12 mouse cellular contexts compared by ENCODE assay signal in genomic region chr13:18718461-18718860, GRCm38 (mm10). TPM values are rescaled to one million over a fixed set of nuclear protein-coding genes. Genes with fewer than 3 reads are reported as not detected.
DNase-seq lines count a peak whose midpoint lies in the region; ATAC-seq lines count a peak whose summit lies in the region.
"Had no signal": no experiment of that assay in that cellular context is flagged by ENCODE, and none has a peak within 500 bp of the region (broad histone marks: within the 10 kb centered on the region; RNA-seq: fewer than 3 reads in every experiment).

No protein-coding gene starts in this region.

- no peak for ATAC-seq in embryonic facial prominence, embryonic 13.5 days (ENCODE audit: insufficient number of reproducible peaks, insufficient read depth, low FRiP score, low TSS enrichment, low read depth)
- no peak for ATAC-seq in cerebellum, adult (ENCODE audit: insufficient number of reproducible peaks, low FRiP score, low TSS enrichment)
- ATAC-seq: Patski had no signal

- H3K4me1 ChIP-seq in embryonic facial prominence, embryonic 13.5 days = peaks cover 9% of the 10 kb centered on the region; the same call in 1 of the 2 replicates
- peaks cover 4% of the 10 kb centered on the region for H3K4me1 ChIP-seq in embryonic facial prominence, embryonic 10.5 days
- H3K4me1 ChIP-seq: lung, embryonic 15.5 days had no signal

- DNase-seq in embryonic facial prominence, embryonic 10.5 days (ENCODE audit: low spot score) = no peak
- peak; percentile 9 for DNase-seq in kidney, adult 18-20 months
- DNase-seq in kidney, postnatal 10 days = no peak
- peak; percentile 3 for DNase-seq in lung, postnatal 25 days (ENCODE audit: low spot score)
- DNase-seq in lung, postnatal 14 days = no peak
- peak; percentile 4 to 54 for DNase-seq in kidney, postnatal 25 days
- DNase-seq: cerebellum, adult 11-12 months; gastrocnemius, postnatal 36 days had no signal

- WGBS in embryonic facial prominence, embryonic 13.5 days = 72% methylated on average over 5 of the region's 5 CpGs
- WGBS in embryonic facial prominence, embryonic 10.5 days = 75% methylated on average over 5 of the region's 5 CpGs

- no peaks in the 10 kb centered on the region for H3K27me3 ChIP-seq in embryonic facial prominence, embryonic 13.5 days
- no peaks in the 10 kb centered on the region for H3K27me3 ChIP-seq in embryonic facial prominence, embryonic 10.5 days (replicated peaks; ENCODE audit: low read depth, poor library complexity, severe bottlenecking)
- H3K27me3 ChIP-seq: lung, embryonic 15.5 days had no signal

- 0 out of 2 replicates have a peak, but pooled peaks cover 4% of the 10 kb centered on the region for H3K36me3 ChIP-seq in embryonic facial prominence, embryonic 13.5 days
- 0 out of 2 replicates have a peak, but pooled peaks cover 7% of the 10 kb centered on the region for H3K36me3 ChIP-seq in embryonic facial prominence, embryonic 10.5 days (replicated peaks)
- H3K36me3 ChIP-seq: lung, embryonic 15.5 days had no signal

- H3K9ac ChIP-seq in embryonic facial prominence, embryonic 13.5 days = no peak overlapping the region

- H3K27ac ChIP-seq in embryonic facial prominence, embryonic 13.5 days = no peak overlapping the region
- no peak overlapping the region for H3K27ac ChIP-seq in embryonic facial prominence, embryonic 10.5 days (replicated peaks)
- H3K27ac ChIP-seq: lung, embryonic 15.5 days had no signal

- H3K4me2 ChIP-seq in embryonic facial prominence, embryonic 13.5 days = 0 out of 2 replicates have a peak overlapping the region, but pooled peaks have one; percentile 57

- no peaks in the 10 kb centered on the region for H3K9me3 ChIP-seq in embryonic facial prominence, embryonic 13.5 days
- H3K9me3 ChIP-seq in embryonic facial prominence, embryonic 10.5 days = no peaks in the 10 kb centered on the region
- H3K9me3 ChIP-seq: lung, embryonic 15.5 days had no signal

- H3K4me3 ChIP-seq in embryonic facial prominence, embryonic 13.5 days = no peak overlapping the region
- H3K4me3 ChIP-seq in embryonic facial prominence, embryonic 10.5 days = no peak overlapping the region

RNA-seq across cellular contexts. Expression of gene Vps41, which starts 1.4 kb away (rescaled TPM):
- polyA plus RNA-seq in embryonic facial prominence, embryonic 13.5 days (2015; fragmentation: Nextera tagmentation; extraction: Ambion mirVana) = 73.7 and 77.8 TPM in 2 replicates
- polyA plus RNA-seq in embryonic facial prominence, embryonic 10.5 days (2016; fragmentation: Nextera tagmentation; extraction: Ambion mirVana) = 61.9 and 64.0 TPM in 2 replicates

Comparison
In these comparisons a context has a peak if more than half of its experiments do, and no peak if none do; other contexts are left out.
1. DNase-seq: peak in kidney, adult 18-20 months (single experiment), lung, postnatal 25 days (single experiment) and kidney, postnatal 25 days (2 of 2); none in embryonic facial prominence, embryonic 10.5 days (single experiment), kidney, postnatal 10 days (single experiment) and lung, postnatal 14 days (single experiment).